Mouse (Mus musculus): Measurements from ENCODE around the gene Babam2.

GRCm38 (mm10) chr5:32104119-32104990 is 406.9 kb downstream of the Babam2 start:
- no peak for TF ChIP-seq ZC3H11A (IDR thresholded peaks at IDR 0.05; ENCODE audit: borderline replicate concordance, low read depth, low read length)
- TF ChIP-seq CHD2 (IDR thresholded peaks at IDR 0.05; ENCODE audit: low read depth, low read length), result no peak
- TF ChIP-seq HCFC1 (IDR thresholded peaks at IDR 0.05; ENCODE audit: borderline replicate concordance, insufficient read depth, low read length), result no peak
- no peak for TF ChIP-seq MAFK (IDR thresholded peaks at IDR 0.05; ENCODE audit: insufficient read depth, low read depth, low read length)

Measured in ES-E14 (cell line).